Comparison of ENCODE assay signal across 22 mouse cellular contexts in genomic region chr10:120513721-120514120, GRCm38 (mm10). TPM values are rescaled to one million over a fixed set of nuclear protein-coding genes. Genes with fewer than 3 reads are reported as not detected.
DNase-seq lines count a peak whose midpoint lies in the region; ATAC-seq lines count a peak whose summit lies in the region.
"Had no signal": no experiment of that assay in that cellular context is flagged by ENCODE, and none has a peak within 500 bp of the region (broad histone marks: within the 10 kb centered on the region; RNA-seq: fewer than 3 reads in every experiment).

No protein-coding gene starts in this region.

- no peak overlapping the region for H3K27ac ChIP-seq in midbrain, embryonic 11.5 days (ENCODE audit: low read depth, low read length)
- no peak overlapping the region for H3K27ac ChIP-seq in midbrain, embryonic 13.5 days
- H3K27ac ChIP-seq in embryonic facial prominence, embryonic 12.5 days: peak overlapping the region; percentile 30; the same call in 1 of the 2 replicates
- H3K27ac ChIP-seq: forebrain, embryonic 12.5 days; heart, adult 2 months; hindbrain, embryonic 15.5 days had no signal

- H3K9me3 ChIP-seq in midbrain, embryonic 11.5 days (ENCODE audit: control insufficient read depth, low read length): no peaks in the 10 kb centered on the region
- H3K9me3 ChIP-seq in midbrain, embryonic 13.5 days: no peaks in the 10 kb centered on the region
- H3K9me3 ChIP-seq in embryonic facial prominence, embryonic 12.5 days: no peaks in the 10 kb centered on the region
- H3K9me3 ChIP-seq: forebrain, embryonic 12.5 days; heart, embryonic 12.5 days; hindbrain, embryonic 15.5 days had no signal

- no peak overlapping the region for H3K4me3 ChIP-seq in midbrain, embryonic 11.5 days (ENCODE audit: low read depth, low read length)
- H3K4me3 ChIP-seq in midbrain, embryonic 13.5 days (replicated peaks): no peak overlapping the region
- H3K4me3 ChIP-seq in embryonic facial prominence, embryonic 12.5 days: no peak overlapping the region
- H3K4me3 ChIP-seq: forebrain, embryonic 12.5 days; heart, adult 2 months; heart, embryonic 12.5 days; hindbrain, embryonic 15.5 days had no signal

- H3K27me3 ChIP-seq in midbrain, embryonic 11.5 days (ENCODE audit: control insufficient read depth, insufficient read depth, low read length): no peaks in the 10 kb centered on the region
- no peaks in the 10 kb centered on the region for H3K27me3 ChIP-seq in midbrain, embryonic 13.5 days
- H3K27me3 ChIP-seq in embryonic facial prominence, embryonic 12.5 days: no peaks in the 10 kb centered on the region
- H3K27me3 ChIP-seq: CH12.LX; heart, embryonic 12.5 days; hindbrain, embryonic 15.5 days; Patski had no signal

- DNase-seq in midbrain, embryonic 11.5 days (ENCODE audit: low spot score, missing footprints): peak; percentile 77
- DNase-seq in hindlimb bud, embryonic 11.5 days (ENCODE audit: extremely low spot score, low read depth, low spot score): peak; percentile 73
- no peak for DNase-seq in thymus, postnatal 36 days
- DNase-seq in heart, adult 8-10 months (ENCODE audit: low spot score): no peak
- no peak for DNase-seq in heart, adult 18-20 months
- DNase-seq: adrenal gland, postnatal 14 days; cerebellum, adult 8-10 months; cerebellum, postnatal 14 days; forebrain, postnatal 0 days; gastrocnemius, postnatal 36 days; heart, adult 2 months; kidney, adult 11 months; kidney, adult 9 months had no signal

- no peak for ATAC-seq in midbrain, embryonic 11.5 days (ENCODE audit: low FRiP score)
- ATAC-seq in midbrain, embryonic 13.5 days: no peak
- no peak for ATAC-seq in embryonic facial prominence, embryonic 12.5 days (ENCODE audit: insufficient number of reproducible peaks, insufficient read depth, low FRiP score, low TSS enrichment)
- ATAC-seq: activated CD4-positive, CD25-positive, alpha-beta regulatory T cell, adult 4 months; forebrain, postnatal 0 days; Patski had no signal

- 81% methylated on average over 9 of the region's 9 CpGs for WGBS in midbrain, embryonic 11.5 days
- WGBS in midbrain, embryonic 13.5 days: 78% methylated on average over 9 of the region's 9 CpGs
- 34% methylated on average over 9 of the region's 9 CpGs for WGBS in embryonic facial prominence, embryonic 12.5 days

- no peak overlapping the region for H3K9ac ChIP-seq in midbrain, embryonic 11.5 days (ENCODE audit: low read length)
- H3K9ac ChIP-seq in midbrain, embryonic 13.5 days (replicated peaks): no peak overlapping the region
- no peak overlapping the region for H3K9ac ChIP-seq in embryonic facial prominence, embryonic 12.5 days
- H3K9ac ChIP-seq: forebrain, embryonic 12.5 days; forebrain, postnatal 0 days; heart, embryonic 12.5 days; hindbrain, embryonic 15.5 days had no signal

- no peak overlapping the region for H3K4me2 ChIP-seq in midbrain, embryonic 11.5 days
- H3K4me2 ChIP-seq in midbrain, embryonic 13.5 days (replicated peaks): no peak overlapping the region
- no peak overlapping the region for H3K4me2 ChIP-seq in embryonic facial prominence, embryonic 12.5 days (replicated peaks)
- H3K4me2 ChIP-seq: forebrain, embryonic 12.5 days; heart, embryonic 12.5 days; hindbrain, embryonic 15.5 days had no signal

- H3K36me3 ChIP-seq in midbrain, embryonic 11.5 days (ENCODE audit: control insufficient read depth, insufficient read depth, low read length): no peaks in the 10 kb centered on the region
- no peaks in the 10 kb centered on the region for H3K36me3 ChIP-seq in midbrain, embryonic 13.5 days
- H3K36me3 ChIP-seq in embryonic facial prominence, embryonic 12.5 days: no peaks in the 10 kb centered on the region
- H3K36me3 ChIP-seq: forebrain, embryonic 12.5 days; heart, embryonic 12.5 days; hindbrain, embryonic 15.5 days had no signal

- H3K4me1 ChIP-seq in midbrain, embryonic 11.5 days (ENCODE audit: control insufficient read depth, insufficient read depth, low read length): no peaks in the 10 kb centered on the region
- no peaks in the 10 kb centered on the region for H3K4me1 ChIP-seq in midbrain, embryonic 13.5 days (replicated peaks)
- peaks cover 22% of the 10 kb centered on the region for H3K4me1 ChIP-seq in embryonic facial prominence, embryonic 12.5 days
- H3K4me1 ChIP-seq: forebrain, embryonic 12.5 days; hindbrain, embryonic 15.5 days had no signal

RNA-seq across cellular contexts. Expression of gene Hmga2, which starts 37.5 kb away (rescaled TPM):
- polyA plus RNA-seq in midbrain, embryonic 11.5 days (2014; fragmentation: Nextera tagmentation; extraction: Ambion mirVana): 22.9 and 23.2 TPM in 2 replicates
- 3.6 and 4.2 TPM in 2 replicates for polyA plus RNA-seq in midbrain, embryonic 13.5 days (2015; fragmentation: Nextera tagmentation; extraction: Ambion mirVana)
- 89.2 and 100 TPM in 2 replicates for polyA plus RNA-seq in embryonic facial prominence, embryonic 12.5 days (2016; fragmentation: Nextera tagmentation; extraction: Ambion mirVana)
- total RNA-seq in heart, adult 8-10 months (2022): not detected
- not detected for total RNA-seq in heart, adult 18-20 months (2021)
- total RNA-seq: CH12.LX; gastrocnemius, postnatal 36 days; heart, adult 2 months; heart, postnatal 25 days had no signal
- polyA plus RNA-seq: heart, adult 2 months had no signal

Comparison
In these comparisons a context has a peak if more than half of its experiments do, and no peak if none do; other contexts are left out.
1. DNase-seq: peak in midbrain, embryonic 11.5 days (single experiment) and hindlimb bud, embryonic 11.5 days (single experiment); none in thymus, postnatal 36 days (0 of 2), heart, adult 8-10 months (single experiment) and heart, adult 18-20 months (0 of 2).